Mouse (Mus musculus) stomach, postnatal 0 days (tissue): ENCODE measurements around the gene Tmco1.

Source experiments
- CTCF ChIP-seq: IDR thresholded peaks from 2 replicates; pipeline ENCODE4 v1.5.1; 2016; ENCODE audit warnings: antibody characterized with exemption, low read depth, mild to moderate bottlenecking, moderate library complexity
- EP300 ChIP-seq: optimal IDR thresholded peaks from 2 replicates; pipeline ENCODE3; 2016; ENCODE audit warnings: antibody characterized with exemption

DNA sequence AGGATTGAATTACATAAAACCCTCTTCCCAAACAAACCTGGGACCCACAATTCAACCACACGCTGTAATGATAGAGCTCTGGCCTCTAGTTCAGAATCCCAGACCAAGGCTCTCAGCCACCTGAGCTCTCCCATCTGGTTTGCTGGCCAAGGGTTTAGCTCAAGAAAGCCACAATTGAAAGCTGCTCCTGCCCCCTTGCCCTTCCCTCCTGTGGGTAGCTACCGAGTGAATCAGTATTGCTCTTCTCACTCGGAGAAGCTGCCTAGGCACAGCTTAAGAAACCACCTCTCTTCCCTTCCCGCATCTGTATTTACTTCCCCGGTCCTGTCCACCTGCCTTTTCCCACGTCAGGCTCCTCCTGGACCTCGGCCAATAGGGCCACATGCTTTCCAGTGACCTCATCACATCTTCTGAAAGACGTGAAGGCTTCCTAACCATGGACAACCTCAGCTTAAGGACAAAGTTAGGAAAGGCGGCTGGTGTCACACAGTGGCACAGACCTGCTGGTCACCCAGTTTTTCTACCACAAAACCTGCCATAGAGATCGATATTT is 45.6 kb upstream of the Tmco1 start:
- no peak for TF ChIP-seq EP300
- no peak for TF ChIP-seq CTCF
